Mouse (Mus musculus) B cell, adult 2 months (primary cell): ENCODE data around the gene Olfr679.
"Not testable (repeated sequence)": the region's sequence is repeated elsewhere in the genome, so short reads cannot be mapped to it uniquely, and the experiment has no call there.

Experiments
- DNase-seq, 2 experiments: peaks; one replicate each; pipeline ENCODE4 v3.0.0; 2022

Olfr679 gene

GRCm38 (mm10) chr7:105080905-105081304 lies at the start of gene Olfr679:
Gene Olfr679 (plus strand): TSS chr7:105081205.
- DNase-seq, result no peak

DNA sequence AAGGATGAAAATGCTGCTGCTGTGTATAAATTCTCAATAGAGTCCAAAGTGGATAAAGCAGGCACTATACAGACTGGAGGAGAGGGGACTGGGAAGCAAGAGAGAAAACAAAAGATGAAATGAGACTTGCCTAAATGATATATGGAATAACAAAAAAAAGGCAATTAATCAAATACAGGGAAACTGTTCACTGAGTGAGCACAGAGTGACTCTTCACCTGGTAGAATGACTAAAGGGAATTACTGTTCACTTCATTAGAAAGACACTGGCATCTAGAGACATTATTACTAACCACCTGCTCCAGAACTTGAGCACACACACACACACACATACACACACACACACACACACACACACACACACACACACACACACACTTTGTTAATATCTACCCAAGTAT lies 48.6 kb upstream of the Olfr679 start, which contains the start of gene Olfr676:
TSS of gene Olfr676 (plus strand) at position 301 of the 400 bp plus-strand sequence.
- no peak for DNase-seq

DNA sequence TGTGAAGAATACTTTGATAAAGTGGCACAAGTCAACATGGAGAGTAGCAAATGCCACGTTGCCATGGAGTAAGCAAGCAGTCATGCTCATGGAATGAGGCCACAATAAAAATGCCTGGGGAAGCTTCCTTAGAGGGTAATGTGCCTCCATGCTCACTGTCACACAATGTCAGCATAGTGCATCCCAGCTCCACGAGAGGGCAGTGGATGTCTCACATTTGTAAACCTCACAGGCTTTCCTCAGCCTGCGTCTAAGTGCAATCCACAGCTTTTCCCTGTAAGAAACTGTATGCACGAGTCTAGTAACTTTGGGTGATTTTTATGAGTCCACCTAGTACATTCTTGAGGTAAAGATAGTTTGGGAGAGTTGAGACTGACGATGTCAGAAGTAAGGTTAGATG lies 47.2 kb upstream of the Olfr679 start:
- not testable (repeated sequence) for DNase-seq

GRCm38 (mm10) chr7:105058951-105059350 lies 22.1 kb upstream of the Olfr679 start:
- no peak for DNase-seq

GRCm38 (mm10) chr7:105064175-105064574 lies 16.8 kb upstream of the Olfr679 start, which contains the start of gene Olfr678:
Gene Olfr678 (plus strand): TSS chr7:105064475.
- no peak for DNase-seq

DNA sequence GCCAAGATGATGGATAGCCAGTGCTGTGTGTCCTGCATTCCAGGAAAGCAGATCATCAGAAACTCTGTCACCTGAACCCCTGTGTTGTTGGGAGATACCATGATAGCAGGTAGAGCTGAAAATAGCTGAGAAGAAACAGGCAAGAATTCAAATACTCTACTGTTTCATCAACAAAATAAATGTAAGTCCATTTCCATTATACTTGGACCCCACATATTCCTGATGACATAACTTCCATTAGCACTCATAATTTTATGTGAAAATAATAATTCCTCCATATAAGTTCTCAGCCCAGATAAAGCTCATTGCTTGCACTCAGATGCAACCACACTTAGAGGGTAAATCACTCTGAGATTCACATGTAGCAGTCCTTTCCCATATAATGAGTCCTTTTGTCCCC lies 11.7 kb downstream of the Olfr679 start, which contains the start of gene Olfr680-ps1:
TSS of gene Olfr680-ps1 (minus strand) at position 101 of the 400 bp plus-strand sequence.
- not testable (repeated sequence) for DNase-seq

GRCm38 (mm10) chr7:105116536-105116935 lies 35.5 kb downstream of the Olfr679 start, which contains the start of gene Olfr681:
Gene Olfr681 (plus strand): TSS chr7:105116836.
- DNase-seq, result no peak
